Mouse (Mus musculus): ENCODE results near the gene Kndc1. TPM values are rescaled to one million over a fixed set of nuclear protein-coding genes. Genes with fewer than 3 reads are reported as not detected.

Gene Kndc1
- polyA plus RNA-seq, 1 experiment: 139 TPM

- H3K27me3 ChIP-seq (ENCODE audit: control insufficient read depth, insufficient read depth, low read length): peaks cover 6% of the 10 kb centered on the region; the same call in 1 of the 2 replicates
- TF ChIP-seq POLR2A (IDR thresholded peaks at IDR 0.05; ENCODE audit: borderline replicate concordance, insufficient read depth, low read length): no peak
- no peak for TF ChIP-seq CTCF (IDR thresholded peaks at IDR 0.05; ENCODE audit: borderline replicate concordance, insufficient read depth, low read depth, low read length)
- 10% methylated on average over 68 of the region's 68 CpGs for WGBS
- DNase-seq: no peak
- H3K4me1 ChIP-seq (ENCODE audit: control insufficient read depth, insufficient read depth, low read length): no peaks in the 10 kb centered on the region
- H3K4me3 ChIP-seq (replicated peaks; ENCODE audit: insufficient read depth, low read depth, low read length): no peak overlapping the region
- H3K27ac ChIP-seq (ENCODE audit: insufficient read depth, low read length): no peak overlapping the region
Measured at GRCm38 (mm10) chr7:139944291-139945240, 50.1 kb downstream of the Kndc1 start.

GRCm38 (mm10) chr7:139945516-139945915 lies 51.0 kb downstream of the Kndc1 start:
- DNase-seq: no peak
- WGBS: 62% methylated on average over 5 of the region's 5 CpGs
- Histone ChIP-seq H3K4me1 (ENCODE audit: control insufficient read depth, insufficient read depth, low read length) (0 out of 2 replicates have a peak, but pooled peaks cover 3% of the 10 kb centered on the region), H3K27me3 (ENCODE audit: control insufficient read depth, insufficient read depth, low read length) (peaks cover 6% of the 10 kb centered on the region; the same call in 1 of the 2 replicates), H3K27ac (ENCODE audit: insufficient read depth, low read length) (no peak overlapping the region), H3K4me3 (replicated peaks; ENCODE audit: insufficient read depth, low read depth, low read length) (no peak overlapping the region)
- TF ChIP-seq POLR2A (IDR thresholded peaks at IDR 0.05; ENCODE audit: borderline replicate concordance, insufficient read depth, low read length) (no peak), CTCF (IDR thresholded peaks at IDR 0.05; ENCODE audit: borderline replicate concordance, insufficient read depth, low read depth, low read length) (no peak)

DNA sequence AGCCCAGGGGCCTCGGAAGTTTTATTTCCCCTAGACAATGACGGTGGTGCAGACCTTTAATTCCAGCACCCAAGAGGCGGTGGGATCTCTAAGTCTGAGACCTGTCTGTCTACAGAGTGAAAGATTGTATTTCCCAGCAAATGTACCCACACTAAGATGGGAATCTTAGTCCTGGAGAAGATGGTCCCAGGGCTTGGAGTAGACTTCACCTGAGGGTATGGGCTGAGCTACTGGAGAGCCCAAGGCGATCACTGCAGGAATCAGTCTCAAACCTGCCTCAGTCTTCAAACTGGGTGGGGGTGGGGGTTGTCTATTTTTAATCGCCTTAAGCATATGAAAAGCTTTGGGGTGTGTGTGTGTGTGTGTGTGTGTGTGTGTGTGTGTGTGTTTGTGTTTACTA lies 51.5 kb downstream of the Kndc1 start:
- H3K4me3 ChIP-seq (replicated peaks; ENCODE audit: insufficient read depth, low read depth, low read length): no peak overlapping the region
- H3K27ac ChIP-seq (ENCODE audit: insufficient read depth, low read length): no peak overlapping the region
- 69% methylated on average over 5 of the region's 5 CpGs for WGBS
- DNase-seq: no peak
- peaks cover 6% of the 10 kb centered on the region; the same call in 1 of the 2 replicates for H3K27me3 ChIP-seq (ENCODE audit: control insufficient read depth, insufficient read depth, low read length)
- no peak for TF ChIP-seq POLR2A (IDR thresholded peaks at IDR 0.05; ENCODE audit: borderline replicate concordance, insufficient read depth, low read length)
- no peak for TF ChIP-seq CTCF (IDR thresholded peaks at IDR 0.05; ENCODE audit: borderline replicate concordance, insufficient read depth, low read depth, low read length)
- 0 out of 2 replicates have a peak, but pooled peaks cover 4% of the 10 kb centered on the region for H3K4me1 ChIP-seq (ENCODE audit: control insufficient read depth, insufficient read depth, low read length)

DNA sequence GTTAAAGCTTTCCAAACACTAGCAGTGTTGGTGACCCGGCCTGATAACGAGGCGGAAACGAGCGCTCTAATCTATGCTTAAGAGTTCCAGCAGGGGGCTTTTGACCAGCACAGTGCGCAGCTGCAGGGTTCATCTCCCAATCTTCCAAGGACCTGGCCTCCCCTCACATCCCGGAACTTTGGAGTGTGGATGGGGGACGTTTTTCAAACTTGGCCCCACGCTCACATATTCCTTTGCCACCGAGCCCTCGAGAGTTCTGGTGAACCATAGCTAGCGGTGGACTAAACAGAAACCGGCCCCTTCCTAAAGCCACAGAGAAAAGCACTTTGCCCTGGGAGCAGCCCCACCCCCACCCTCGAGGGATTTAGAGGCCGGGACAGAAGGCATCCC lies 55.4 kb downstream of the Kndc1 start:
- peaks cover 3% of the 10 kb centered on the region; the same call in 1 of the 2 replicates for H3K27me3 ChIP-seq (ENCODE audit: control insufficient read depth, insufficient read depth, low read length)
- WGBS: 10% methylated on average over 15 of the region's 15 CpGs
- peak overlapping the region; percentile 60 for H3K4me3 ChIP-seq (replicated peaks; ENCODE audit: insufficient read depth, low read depth, low read length)
- no peak for DNase-seq
- no peak overlapping the region for H3K27ac ChIP-seq (ENCODE audit: insufficient read depth, low read length)
- 0 out of 2 replicates have a peak, but pooled peaks cover 4% of the 10 kb centered on the region for H3K4me1 ChIP-seq (ENCODE audit: control insufficient read depth, insufficient read depth, low read length)
- TF ChIP-seq POLR2A (IDR thresholded peaks at IDR 0.05; ENCODE audit: borderline replicate concordance, insufficient read depth, low read length) (no peak), CTCF (IDR thresholded peaks at IDR 0.05; ENCODE audit: borderline replicate concordance, insufficient read depth, low read depth, low read length) (no peak)

- Histone ChIP-seq H3K27me3 (ENCODE audit: control insufficient read depth, insufficient read depth, low read length) (peaks cover 2% of the 10 kb centered on the region; the same call in 1 of the 2 replicates), H3K27ac (ENCODE audit: insufficient read depth, low read length) (no peak overlapping the region)
- under 1% methylated on average over 33 of the region's 33 CpGs for WGBS
Measured at GRCm38 (mm10) chr7:139950283-139950971, 55.9 kb downstream of the Kndc1 start.

GRCm38 (mm10) chr7:139951079-139951478 lies 56.6 kb downstream of the Kndc1 start:
- no peak for TF ChIP-seq POLR2A (IDR thresholded peaks at IDR 0.05; ENCODE audit: borderline replicate concordance, insufficient read depth, low read length)
- no peak for TF ChIP-seq CTCF (IDR thresholded peaks at IDR 0.05; ENCODE audit: borderline replicate concordance, insufficient read depth, low read depth, low read length)
- H3K27me3 ChIP-seq (ENCODE audit: control insufficient read depth, insufficient read depth, low read length): no peaks in the 10 kb centered on the region
- DNase-seq: no peak
- no peak overlapping the region for H3K4me3 ChIP-seq (replicated peaks; ENCODE audit: insufficient read depth, low read depth, low read length)
- H3K27ac ChIP-seq (ENCODE audit: insufficient read depth, low read length): no peak overlapping the region
- WGBS: 7% methylated on average over 16 of the region's 16 CpGs
- 0 out of 2 replicates have a peak, but pooled peaks cover 4% of the 10 kb centered on the region for H3K4me1 ChIP-seq (ENCODE audit: control insufficient read depth, insufficient read depth, low read length)

More at GRCm38 (mm10) chr7:139950283-139950971, 55.9 kb downstream of the Kndc1 start:
- no peak for DNase-seq
- TF ChIP-seq POLR2A (IDR thresholded peaks at IDR 0.05; ENCODE audit: borderline replicate concordance, insufficient read depth, low read length) (no peak), CTCF (IDR thresholded peaks at IDR 0.05; ENCODE audit: borderline replicate concordance, insufficient read depth, low read depth, low read length) (no peak)
- Histone ChIP-seq H3K4me1 (ENCODE audit: control insufficient read depth, insufficient read depth, low read length) (0 out of 2 replicates have a peak, but pooled peaks cover 4% of the 10 kb centered on the region), H3K4me3 (replicated peaks; ENCODE audit: insufficient read depth, low read depth, low read length) (peak overlapping the region; percentile 60)

DNA sequence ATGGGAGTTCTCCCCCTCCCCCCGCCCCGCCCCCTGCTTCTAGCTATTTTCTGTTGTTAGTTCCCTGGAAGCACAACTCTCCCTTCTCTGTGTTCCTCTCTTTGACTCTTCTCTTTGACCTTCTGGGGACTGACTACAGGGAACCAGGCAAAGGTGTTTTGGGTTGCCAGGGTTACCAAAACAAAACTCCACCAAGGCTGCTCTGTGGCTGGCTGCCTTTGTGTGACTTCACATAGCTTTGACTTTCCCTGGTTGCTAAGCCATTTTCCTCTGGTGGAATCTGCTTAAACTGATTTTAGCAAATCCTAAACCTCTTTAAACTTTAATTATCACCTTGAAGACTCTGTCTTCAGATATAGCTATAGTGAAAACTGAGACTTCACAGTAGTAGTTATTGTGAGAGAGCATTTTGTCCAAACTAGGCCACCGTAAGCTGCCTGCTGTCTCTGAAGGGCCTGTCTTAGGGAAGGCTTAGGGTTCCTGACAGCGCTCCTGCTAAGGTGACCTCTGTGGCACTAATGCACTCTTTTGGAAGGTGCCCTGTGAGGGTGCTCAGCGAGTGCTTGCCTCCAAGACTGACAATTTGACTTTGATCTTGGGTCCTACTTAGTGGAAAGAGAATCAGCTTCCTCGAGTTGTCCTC lies 57.6 kb downstream of the Kndc1 start:
- H3K27me3 ChIP-seq (ENCODE audit: control insufficient read depth, insufficient read depth, low read length): no peaks in the 10 kb centered on the region

More for the DNA sequence above, 57.6 kb downstream of the Kndc1 start:
- no peak for TF ChIP-seq CTCF (IDR thresholded peaks at IDR 0.05; ENCODE audit: borderline replicate concordance, insufficient read depth, low read depth, low read length)
- TF ChIP-seq POLR2A (IDR thresholded peaks at IDR 0.05; ENCODE audit: borderline replicate concordance, insufficient read depth, low read length): no peak
- no peak overlapping the region for H3K4me3 ChIP-seq (replicated peaks; ENCODE audit: insufficient read depth, low read depth, low read length)
- no peak overlapping the region for H3K27ac ChIP-seq (ENCODE audit: insufficient read depth, low read length)
- 86% methylated on average over 6 of the region's 6 CpGs for WGBS
- 0 out of 2 replicates have a peak, but pooled peaks cover 4% of the 10 kb centered on the region for H3K4me1 ChIP-seq (ENCODE audit: control insufficient read depth, insufficient read depth, low read length)
- no peak for DNase-seq
